Mouse (Mus musculus) liver, embryonic 16.5 days (tissue): ENCODE measurements at regions not wholly inside any gene's neighbourhood (a gene's known extent, or its start where the extent isn't known, plus 50 kb on each side); places are given as distances from the start of the nearest gene placed in this dataset.

Source experiments
- ATAC-seq: fragments of 200-750 bp; cut with Nextera tagmentation; 2 replicates; pipeline ENCODE4 v1.8.0; 2017; ENCODE audit warnings: low read depth, mild to moderate bottlenecking, moderate number of reproducible peaks, moderate library complexity
- H3K27ac ChIP-seq: fragments of 300-500 bp; sonication (generic); 2 replicates; pipeline ENCODE4 v1.5.1; 2014; ENCODE audit warnings: mild to moderate bottlenecking, low read length
- H3K27me3 ChIP-seq: fragments of 300-500 bp; sonication (generic); 2 replicates; pipeline ENCODE4 v1.6.1; 2014; ENCODE audit warnings: low read depth, low read length, mixed read lengths; ENCODE audit not compliant: control insufficient read depth, insufficient read depth
- H3K36me3 ChIP-seq: fragments of 300-500 bp; sonication (generic); 2 replicates; pipeline ENCODE4 v1.6.1; 2014; ENCODE audit warnings: mild to moderate bottlenecking; ENCODE audit not compliant: control insufficient read depth, insufficient read depth
- H3K4me1 ChIP-seq: fragments of 300-500 bp; sonication (generic); 2 replicates; pipeline ENCODE4 v1.6.1; 2014; ENCODE audit warnings: low read depth, low read length, mixed read lengths; ENCODE audit not compliant: control insufficient read depth
- H3K4me2 ChIP-seq: fragments of 300-500 bp; sonication (generic); 2 replicates; pipeline ENCODE4 v1.6.1; 2014; ENCODE audit warnings: low read depth, low read length, mixed read lengths
- H3K4me3 ChIP-seq: fragments of 300-500 bp; sonication (generic); 2 replicates; pipeline ENCODE4 v1.5.1; 2014; ENCODE audit warnings: low read depth, mild to moderate bottlenecking, low read length
- H3K9ac ChIP-seq: fragments of 300-500 bp; sonication (generic); 2 replicates; pipeline ENCODE4 v1.6.1; 2014; ENCODE audit warnings: low read depth, low read length
- H3K9me3 ChIP-seq: fragments of 300-500 bp; sonication (generic); replicated peaks from 2 replicates; pipeline ENCODE4 v1.6.1; 2016; ENCODE audit warnings: low read length; ENCODE audit not compliant: control insufficient read depth
- WGBS: fragments of 180-500 bp; shearing (Covaris S2); extraction: QIAGEN DNeasy Blood & Tissue Kit; methylation state at CpG from one replicate; pipeline ENCODE4 v1.1.7; 2014; ENCODE audit not compliant: insufficient replicate concordance; 5-methylcytosine and 5-hydroxymethylcytosine counted together

DNA sequence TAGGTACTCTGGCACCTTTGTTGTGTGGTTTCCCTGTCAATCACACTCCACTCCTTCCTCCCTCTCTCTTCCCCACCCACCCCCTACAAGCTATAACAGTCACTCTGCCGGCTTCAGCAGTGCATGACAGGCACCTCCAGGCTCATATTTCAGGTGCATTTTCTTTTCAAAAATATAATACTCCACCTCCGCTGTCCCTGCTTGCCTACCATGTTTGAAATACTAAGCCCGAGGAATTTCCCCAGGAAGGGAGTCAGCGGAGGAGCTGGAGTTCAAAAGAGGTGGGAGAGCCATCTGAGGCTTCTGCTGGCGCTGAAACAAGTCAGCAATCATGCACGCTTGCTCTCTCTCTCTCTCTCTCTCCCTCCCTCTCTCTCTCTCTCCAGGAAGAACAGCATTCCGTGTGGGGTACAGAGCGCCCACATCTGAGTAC is 96.5 kb upstream of the Basp1 start:
- no peak for ATAC-seq

DNA sequence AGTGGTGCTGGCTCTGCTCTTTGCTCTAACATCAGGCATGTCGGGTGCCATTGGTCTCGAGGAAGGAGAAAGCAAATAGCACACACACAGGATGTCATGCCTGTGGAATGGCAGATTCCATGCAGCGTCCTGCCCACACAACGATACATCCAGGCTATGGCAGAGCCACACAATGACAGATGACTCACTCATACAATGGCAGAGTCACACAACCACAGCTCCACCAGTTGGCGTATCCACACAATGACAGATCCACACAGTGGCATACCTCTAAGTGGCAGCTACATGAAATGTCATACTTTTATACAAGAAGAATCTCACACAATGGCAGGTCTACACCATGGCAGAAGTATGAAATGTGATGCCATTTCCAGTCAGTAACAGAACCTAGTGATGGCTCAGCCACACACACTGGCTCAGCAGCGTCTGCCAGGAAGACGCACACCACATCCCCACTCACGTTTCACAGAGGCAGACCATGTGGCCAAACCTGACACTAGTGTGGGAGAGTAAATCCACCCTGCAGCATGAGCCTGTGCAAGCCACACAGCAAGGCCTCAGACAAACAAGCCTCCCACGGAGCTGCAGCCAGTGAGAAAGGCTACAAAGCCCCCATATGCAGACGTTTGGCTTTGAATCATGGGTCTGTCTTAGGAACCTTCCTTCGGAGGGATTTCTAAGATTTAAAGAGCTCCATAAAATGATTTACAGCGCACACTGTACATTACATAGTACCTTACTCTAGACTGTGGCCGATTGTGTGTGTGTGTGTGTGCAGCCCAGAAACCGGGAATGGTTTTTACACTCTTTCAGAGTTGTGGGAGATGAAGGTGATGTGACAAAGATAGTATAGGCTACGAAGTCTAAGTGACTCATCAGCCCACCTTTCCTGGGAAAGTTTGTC is 104.0 kb upstream of the Myo10 start:
- no peaks in the 10 kb centered on the region for H3K27me3 ChIP-seq
- no peaks in the 10 kb centered on the region for H3K36me3 ChIP-seq
- H3K4me1 ChIP-seq = no peaks in the 10 kb centered on the region
- no peak overlapping the region for H3K27ac ChIP-seq
- no peak for ATAC-seq
- WGBS = 66% methylated on average over 15 of the region's 15 CpGs
- H3K4me3 ChIP-seq = no peak overlapping the region
- H3K4me2 ChIP-seq = no peak overlapping the region
- no peak overlapping the region for H3K9ac ChIP-seq
- H3K9me3 ChIP-seq = no peaks in the 10 kb centered on the region

More for the DNA sequence above, 96.5 kb upstream of the Basp1 start:
- Histone ChIP-seq H3K4me3 (no peak overlapping the region), H3K4me1 (no peaks in the 10 kb centered on the region), H3K9me3 (no peaks in the 10 kb centered on the region), H3K9ac (no peak overlapping the region), H3K4me2 (no peak overlapping the region), H3K27ac (no peak overlapping the region), H3K36me3 (no peaks in the 10 kb centered on the region), H3K27me3 (no peaks in the 10 kb centered on the region)
- WGBS = 46% methylated on average over 8 of the region's 8 CpGs

DNA sequence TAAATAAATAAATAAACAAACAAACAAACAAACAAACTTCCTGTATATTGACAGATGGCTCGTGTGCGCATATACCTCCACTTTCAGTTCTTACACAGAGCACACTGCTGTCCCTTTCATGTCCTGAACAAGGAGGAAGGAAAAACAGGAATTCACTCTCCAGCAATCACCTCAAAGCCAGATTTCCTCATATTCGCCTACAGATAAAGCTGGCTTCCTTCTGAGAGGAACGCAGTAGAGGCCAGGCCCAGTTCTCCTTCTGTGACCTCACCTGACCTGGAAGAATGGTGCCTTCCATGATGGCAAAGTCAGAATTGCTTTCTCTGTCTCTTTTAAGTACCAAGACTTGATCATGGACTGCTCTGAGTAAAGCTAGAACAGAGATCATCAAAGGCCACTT is 98.1 kb upstream of the Myo10 start:
- no peak overlapping the region for H3K9ac ChIP-seq
- H3K36me3 ChIP-seq = no peaks in the 10 kb centered on the region
- no peak overlapping the region for H3K27ac ChIP-seq
- no peaks in the 10 kb centered on the region for H3K27me3 ChIP-seq
- WGBS = 42% methylated on average over 4 of the region's 4 CpGs
- no peak overlapping the region for H3K4me3 ChIP-seq
- no peaks in the 10 kb centered on the region for H3K9me3 ChIP-seq
- no peak for ATAC-seq
- no peak overlapping the region for H3K4me2 ChIP-seq
- H3K4me1 ChIP-seq = no peaks in the 10 kb centered on the region

DNA sequence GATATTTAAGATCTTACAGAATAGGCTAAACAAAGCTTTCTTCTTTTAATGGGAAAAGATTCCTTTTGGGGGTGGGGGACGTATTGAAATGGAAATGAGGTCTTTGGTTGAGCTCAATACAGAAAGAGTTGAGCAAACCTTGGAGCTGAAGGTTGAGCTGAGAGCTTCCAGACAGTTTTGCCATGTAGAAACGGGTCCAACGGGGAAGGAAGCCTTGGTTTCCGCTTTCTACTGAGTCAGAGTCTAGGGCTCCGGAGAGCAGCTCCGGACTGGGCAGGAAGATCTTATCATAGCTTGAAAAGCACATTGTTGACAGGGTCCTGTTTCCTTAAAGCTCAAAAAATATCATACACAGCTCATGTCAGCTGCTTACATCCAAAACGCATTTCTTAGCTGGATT is 97.0 kb upstream of the Myo10 start:
- Histone ChIP-seq H3K27me3 (no peaks in the 10 kb centered on the region), H3K9me3 (no peaks in the 10 kb centered on the region), H3K4me2 (no peak overlapping the region), H3K27ac (no peak overlapping the region), H3K4me1 (no peaks in the 10 kb centered on the region), H3K4me3 (no peak overlapping the region), H3K9ac (no peak overlapping the region), H3K36me3 (no peaks in the 10 kb centered on the region)
- 14% methylated on average over 7 of the region's 7 CpGs for WGBS
- ATAC-seq = no peak

DNA sequence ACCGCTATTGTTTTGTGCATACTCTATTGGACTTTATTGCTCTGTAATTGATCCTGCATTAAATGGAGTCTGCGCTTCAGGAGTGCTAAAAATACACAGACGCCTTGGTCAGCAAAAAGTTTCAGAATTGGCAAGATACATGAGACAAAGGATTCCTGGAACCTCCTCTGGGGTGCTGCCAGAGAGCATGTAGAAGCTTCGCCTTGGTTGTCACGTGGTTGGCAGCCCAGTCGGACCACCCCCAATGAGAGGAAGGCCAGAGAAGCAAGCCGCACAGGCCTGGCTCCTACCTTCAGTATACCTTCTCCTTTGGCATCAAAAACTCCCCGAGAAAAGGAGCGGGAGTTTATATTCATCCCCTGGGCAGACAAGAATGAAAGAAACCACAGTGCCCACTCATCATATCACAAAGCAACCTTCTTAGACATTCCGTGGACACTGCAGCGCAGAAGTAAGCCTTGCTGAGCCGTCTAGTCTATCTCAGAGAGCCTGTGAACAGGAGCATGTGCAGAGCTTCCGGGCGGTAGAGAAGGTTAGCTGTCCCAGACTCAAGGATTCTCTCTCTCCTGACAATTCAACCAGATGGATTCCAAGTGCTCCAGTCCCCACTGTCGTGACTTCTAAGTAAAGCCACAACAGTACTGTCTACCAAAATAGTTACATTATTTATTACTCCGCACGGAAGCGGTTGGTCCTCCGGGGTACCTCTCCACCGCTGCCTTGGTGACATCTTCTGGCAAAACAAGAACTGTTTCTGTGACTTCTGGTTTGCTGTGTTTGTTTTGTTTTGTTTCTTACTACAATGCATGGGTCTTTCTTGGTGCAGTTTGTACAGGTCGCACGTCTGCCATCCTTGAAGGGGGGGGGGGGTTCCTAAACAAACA is 85.6 kb upstream of the Myo10 start:
- Histone ChIP-seq H3K4me2 (no peak overlapping the region), H3K9me3 (no peaks in the 10 kb centered on the region), H3K27me3 (no peaks in the 10 kb centered on the region), H3K4me1 (no peaks in the 10 kb centered on the region), H3K4me3 (no peak overlapping the region), H3K27ac (no peak overlapping the region), H3K36me3 (no peaks in the 10 kb centered on the region), H3K9ac (no peak overlapping the region)
- WGBS = 45% methylated on average over 22 of the region's 22 CpGs
- no peak for ATAC-seq

DNA sequence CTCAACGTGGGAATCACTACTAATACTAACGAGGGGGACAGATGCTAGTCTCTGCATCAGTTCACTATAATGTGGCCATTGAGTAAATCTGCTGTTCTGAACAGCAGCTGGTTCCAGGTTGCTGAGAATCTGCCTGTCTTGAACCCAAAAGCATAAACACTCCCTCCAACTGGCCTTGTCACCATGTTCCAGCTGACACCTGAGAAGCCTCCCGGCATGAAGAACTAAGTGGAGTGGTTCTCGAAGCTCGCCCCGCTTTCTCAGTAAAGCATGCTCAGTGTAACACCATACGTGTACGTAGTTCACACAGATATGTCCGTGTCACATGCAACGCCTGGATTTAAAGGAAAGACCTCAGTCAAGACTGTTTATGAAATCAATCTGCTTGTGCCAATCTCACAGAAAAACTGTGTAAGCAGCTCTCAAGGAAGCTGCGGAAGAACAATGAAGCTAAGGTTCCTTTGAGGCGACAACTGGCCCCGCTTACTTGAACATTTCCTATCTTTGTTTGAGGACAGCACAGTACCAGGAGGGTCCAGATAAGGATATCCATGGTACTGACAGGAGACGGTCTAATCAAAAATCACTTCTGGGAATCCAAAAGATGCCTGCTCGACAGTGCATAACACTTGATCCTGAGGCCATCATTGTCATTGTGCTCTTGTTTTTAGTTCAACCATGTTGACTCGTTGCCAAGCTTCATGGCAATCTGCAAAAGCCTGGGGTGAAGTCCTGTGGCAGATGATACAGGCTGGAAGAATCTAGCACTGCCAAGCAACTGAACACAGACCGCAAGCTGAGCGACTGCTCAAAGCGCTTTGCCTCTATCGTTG is 82.8 kb upstream of the Myo10 start:
- WGBS = 58% methylated on average over 20 of the region's 20 CpGs

DNA sequence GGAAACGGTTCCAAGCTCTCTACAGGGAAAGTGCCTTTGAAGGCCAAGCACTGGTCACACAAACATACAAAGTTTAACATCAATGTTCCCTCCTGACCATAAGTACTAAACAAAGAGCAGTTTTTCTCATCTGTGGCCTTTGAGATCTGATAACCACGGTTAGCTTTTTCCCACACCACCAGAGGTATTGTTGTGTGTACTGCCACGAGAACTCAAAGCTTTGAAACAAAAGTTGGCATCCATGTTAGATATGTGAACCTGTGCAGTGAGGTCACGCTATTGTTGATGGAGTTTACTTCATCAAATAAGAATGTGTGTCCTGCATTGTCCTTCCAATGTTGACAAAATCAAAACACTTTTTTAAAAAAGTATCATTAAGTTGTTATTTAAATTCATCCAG is 79.9 kb upstream of the Myo10 start:
- no peak for ATAC-seq
- WGBS = 55% methylated on average over 4 of the region's 4 CpGs
- no peaks in the 10 kb centered on the region for H3K4me1 ChIP-seq
- no peak overlapping the region for H3K4me2 ChIP-seq
- no peaks in the 10 kb centered on the region for H3K9me3 ChIP-seq
- H3K27me3 ChIP-seq = no peaks in the 10 kb centered on the region
- no peak overlapping the region for H3K27ac ChIP-seq
- no peaks in the 10 kb centered on the region for H3K36me3 ChIP-seq
- no peak overlapping the region for H3K4me3 ChIP-seq
- no peak overlapping the region for H3K9ac ChIP-seq

More for the DNA sequence above, 82.8 kb upstream of the Myo10 start:
- H3K9ac ChIP-seq = no peak overlapping the region
- H3K27me3 ChIP-seq = no peaks in the 10 kb centered on the region
- H3K4me1 ChIP-seq = no peaks in the 10 kb centered on the region
- H3K27ac ChIP-seq = no peak overlapping the region
- no peaks in the 10 kb centered on the region for H3K9me3 ChIP-seq
- no peak overlapping the region for H3K4me2 ChIP-seq
- ATAC-seq = 0 out of 2 replicates have a peak, but pooled peaks have one; percentile 19
- no peak overlapping the region for H3K4me3 ChIP-seq
- no peaks in the 10 kb centered on the region for H3K36me3 ChIP-seq

DNA sequence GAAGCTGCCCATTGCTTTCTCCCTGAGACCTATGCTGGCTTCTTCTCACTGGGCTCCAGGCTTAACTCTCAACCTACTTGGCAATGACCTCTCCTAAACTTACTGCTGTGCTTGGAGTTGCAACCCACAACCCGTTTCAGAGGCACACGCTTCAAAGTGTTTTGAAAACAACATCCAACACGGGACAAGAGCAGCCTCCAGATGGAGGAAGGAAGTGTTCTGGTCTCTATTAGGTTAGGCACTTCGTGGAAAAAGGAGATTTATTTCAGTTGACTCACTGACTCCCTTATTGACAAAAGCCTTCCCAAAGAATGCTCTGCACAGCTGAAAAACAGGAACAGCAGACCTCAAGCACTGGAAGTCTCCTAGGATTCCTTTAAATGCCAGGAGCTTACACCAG is 76.1 kb upstream of the Myo10 start:
- H3K36me3 ChIP-seq = no peaks in the 10 kb centered on the region
- no peaks in the 10 kb centered on the region for H3K9me3 ChIP-seq
- no peak for ATAC-seq
- H3K4me2 ChIP-seq = no peak overlapping the region
- WGBS = 11% methylated on average over 4 of the region's 4 CpGs
- no peak overlapping the region for H3K4me3 ChIP-seq
- no peaks in the 10 kb centered on the region for H3K27me3 ChIP-seq
- no peaks in the 10 kb centered on the region for H3K4me1 ChIP-seq
- H3K9ac ChIP-seq = no peak overlapping the region
- no peak overlapping the region for H3K27ac ChIP-seq
